Mouse (Mus musculus): Measurements from ENCODE around the gene Asic2. TPM values are rescaled to one million over a fixed set of nuclear protein-coding genes. Genes with fewer than 3 reads are reported as not detected.

Gene Asic2
- 10 to 100 TPM; 52.8 to 57.6 TPM for total RNA-seq (2021)

- peak; percentile 17 for DNase-seq
- intact Hi-C loops (cut with DNase I): loop anchor here (10.0 kb wide), 1 partner anchor 194 kb away; no protein-coding TSS in a partner anchor
Observed at GRCm38 (mm10) chr11:81968401-81968881, at the start of gene Asic2. Asic2 (minus strand) TSS chr11:81968457.

GRCm38 (mm10) chr11:82016181-82016780 is 48.0 kb upstream of the Asic2 start:
- DNase-seq: no peak
- intact Hi-C loops (cut with DNase I): no loop called here

GRCm38 (mm10) chr11:82015066-82015465 is 46.8 kb upstream of the Asic2 start:
- DNase-seq: no peak
- intact Hi-C loops (cut with DNase I): no loop called here

GRCm38 (mm10) chr11:82013756-82014155 is 45.5 kb upstream of the Asic2 start:
- intact Hi-C loops (cut with DNase I): no loop called here
- no peak for DNase-seq

GRCm38 (mm10) chr11:82011411-82012193 is 43.3 kb upstream of the Asic2 start:
- intact Hi-C loops (cut with DNase I): no loop called here
- DNase-seq: no peak

- no peak for DNase-seq
- intact Hi-C loops (cut with DNase I): no loop called here
Observed at GRCm38 (mm10) chr11:82010115-82010514, 41.9 kb upstream of the Asic2 start.

GRCm38 (mm10) chr11:82006796-82007423 is 38.7 kb upstream of the Asic2 start:
- intact Hi-C loops (cut with DNase I): no loop called here
- DNase-seq: no peak

- DNase-seq: no peak
- intact Hi-C loops (cut with DNase I): no loop called here
Observed at GRCm38 (mm10) chr11:82004810-82005209, 36.6 kb upstream of the Asic2 start.

- intact Hi-C loops (cut with DNase I): no loop called here
- DNase-seq: no peak
Observed at GRCm38 (mm10) chr11:82000581-82000980, 32.3 kb upstream of the Asic2 start.

GRCm38 (mm10) chr11:81999469-81999868 is 31.2 kb upstream of the Asic2 start:
- no peak for DNase-seq
- intact Hi-C loops (cut with DNase I): loop anchor here (5.0 kb wide), 1 partner anchor 893 kb away; the partner anchor contains the start of genes Fndc8 and Rad51d

- DNase-seq: no peak
- intact Hi-C loops (cut with DNase I): loop anchor here (5.0 kb wide), 1 partner anchor 894 kb away; the partner anchor contains the start of genes Fndc8 and Rad51d
Observed at GRCm38 (mm10) chr11:81998646-81999045, 30.4 kb upstream of the Asic2 start.

GRCm38 (mm10) chr11:81997085-81997484 is 28.8 kb upstream of the Asic2 start:
- no peak for DNase-seq
- intact Hi-C loops (cut with DNase I): loop anchor here (5.0 kb wide), 1 partner anchor 895 kb away; the partner anchor contains the start of genes Fndc8 and Rad51d

GRCm38 (mm10) chr11:81996172-81996841 is 28.1 kb upstream of the Asic2 start:
- DNase-seq: peak; percentile 72
- intact Hi-C loops (cut with DNase I): loop anchor here (1.0 to 5.0 kb wide), 2 partner anchors 181 to 896 kb away; partner anchors contain the start of genes Fndc8 and Rad51d

GRCm38 (mm10) chr11:81983146-81983545 is 14.9 kb upstream of the Asic2 start:
- intact Hi-C loops (cut with DNase I): no loop called here
- peak; percentile 73 for DNase-seq

GRCm38 (mm10) chr11:81982191-81982590 is 13.9 kb upstream of the Asic2 start:
- DNase-seq: no peak
- intact Hi-C loops (cut with DNase I): no loop called here

- intact Hi-C loops (cut with DNase I): no loop called here
- DNase-seq: peak; percentile 47
Observed at GRCm38 (mm10) chr11:81974577-81974976, 6.3 kb upstream of the Asic2 start.

- no peak for DNase-seq
- intact Hi-C loops (cut with DNase I): loop anchor here (2.0 kb wide), 1 partner anchor 339 kb away; no protein-coding TSS in a partner anchor
Observed at GRCm38 (mm10) chr11:81973699-81974098, 5.4 kb upstream of the Asic2 start.

GRCm38 (mm10) chr11:81972044-81972443 is 3.8 kb upstream of the Asic2 start:
- intact Hi-C loops (cut with DNase I): loop anchor here (2.0 kb wide), 1 partner anchor 337 kb away; no protein-coding TSS in a partner anchor
- peak; percentile 13 for DNase-seq

GRCm38 (mm10) chr11:81966626-81967289 is 1.5 kb downstream of the Asic2 start:
- DNase-seq: peak; percentile 64
- intact Hi-C loops (cut with DNase I): loop anchor here (10.0 kb wide), 1 partner anchor 192 kb away; no protein-coding TSS in a partner anchor
